Mouse (Mus musculus): ENCODE data around the gene Cyp2d22.
A peak's percentile ranks its signal among the peaks of the same experiment; 100 is the strongest.
"Not testable (repeated sequence)": the region's sequence is repeated elsewhere in the genome, so short reads cannot be mapped to it uniquely, and the experiment has no call there.

Cyp2d22 gene

GRCm38 (mm10) chr15:82379871-82380713 is at the start of gene Cyp2d22:
TSS of gene Cyp2d22 (minus strand) at chr15:82380260.
- DNase-seq = peak; percentile 78

GRCm38 (mm10) chr15:82423471-82423870 is 43.4 kb upstream of the Cyp2d22 start:
- no peak for DNase-seq

DNA sequence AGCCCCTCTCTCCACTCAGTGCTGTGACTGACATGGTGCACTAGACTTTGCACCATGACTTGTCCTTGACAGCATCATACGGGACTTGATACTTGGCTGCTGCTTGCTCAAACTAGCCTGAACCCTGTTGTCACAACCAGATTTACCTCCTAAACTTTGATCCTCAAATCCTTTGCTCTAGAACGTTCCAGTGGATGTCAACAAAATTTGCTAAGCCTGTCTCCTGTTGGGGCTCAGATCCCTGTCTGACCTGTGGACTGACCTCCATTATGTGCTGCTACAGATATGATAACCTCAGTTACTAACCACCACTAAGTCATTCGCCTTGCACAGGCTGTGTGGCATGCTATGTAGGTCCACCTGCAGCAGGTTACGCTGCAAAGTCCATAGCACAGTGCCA is 42.9 kb upstream of the Cyp2d22 start:
- no peak for DNase-seq

DNA sequence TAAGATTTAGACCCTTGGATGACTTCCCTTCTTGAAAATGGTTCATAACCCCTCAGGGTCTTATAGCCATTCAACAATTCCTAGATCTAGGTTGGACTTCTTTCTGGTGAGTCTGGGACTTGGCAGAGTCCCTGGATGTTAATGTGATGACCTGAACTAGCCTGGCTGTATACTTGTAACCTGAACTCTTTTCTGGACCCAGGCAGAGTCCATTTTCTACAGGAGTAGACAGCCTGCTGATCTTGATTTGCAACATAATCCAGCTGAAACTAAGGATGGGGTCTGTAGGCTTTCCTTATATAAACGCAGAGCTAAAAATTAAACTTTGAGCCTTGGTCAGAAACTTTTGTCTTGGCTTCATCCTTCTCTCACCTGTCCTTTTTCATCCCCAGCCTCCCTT is 38.6 kb upstream of the Cyp2d22 start:
- no peak for DNase-seq

GRCm38 (mm10) chr15:82416797-82417789 is 37.0 kb upstream of the Cyp2d22 start:
- peak; percentile 85 for DNase-seq

DNA sequence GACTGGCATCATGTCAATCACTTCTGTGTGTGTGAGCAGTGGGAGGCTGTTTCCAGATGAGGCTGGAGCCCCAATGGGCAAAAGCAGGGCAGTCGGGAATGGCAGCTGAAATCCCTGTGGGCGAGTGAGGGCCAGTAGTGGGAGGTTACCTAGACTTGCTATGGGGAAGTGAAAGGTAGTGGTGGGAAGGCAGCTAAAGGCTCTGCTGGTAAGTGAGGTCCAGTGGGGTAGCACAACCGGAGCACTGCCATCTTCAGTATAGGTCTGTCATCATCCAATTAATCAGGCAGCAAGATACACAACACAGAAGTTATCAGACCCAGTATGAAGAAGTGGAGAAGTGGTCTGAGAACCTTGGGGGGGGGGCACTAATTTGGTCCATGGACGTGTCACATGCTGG is 27.5 kb upstream of the Cyp2d22 start:
- DNase-seq = no peak

GRCm38 (mm10) chr15:82406981-82407380 is 26.9 kb upstream of the Cyp2d22 start, which contains the start of gene Cyp2d10:
TSS of gene Cyp2d10 (minus strand) at chr15:82407195.
- DNase-seq = no peak

DNA sequence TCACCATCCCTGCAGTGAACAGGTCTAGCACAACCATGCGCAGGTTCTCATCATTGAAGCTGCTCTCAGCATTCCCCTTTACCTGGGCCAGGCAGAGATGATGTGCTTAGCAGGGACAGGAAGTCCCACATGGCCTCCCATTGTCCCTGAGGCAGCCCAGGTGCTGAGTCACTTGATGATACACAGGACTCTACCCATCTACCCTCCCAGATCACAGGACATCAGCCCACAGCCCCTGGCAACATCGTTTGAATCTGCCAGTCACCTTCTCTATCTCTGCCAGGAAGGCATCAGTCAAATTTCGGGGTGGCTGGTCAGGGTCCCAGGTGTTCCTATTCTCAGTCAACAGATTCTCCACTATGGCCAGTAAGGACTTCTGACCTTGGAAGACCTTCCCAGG is 24.1 kb upstream of the Cyp2d22 start:
- DNase-seq = no peak

- DNase-seq = no peak
These were observed 23.5 kb upstream of the Cyp2d22 start for GRCm38 (mm10) chr15:82403606-82404005.

DNA sequence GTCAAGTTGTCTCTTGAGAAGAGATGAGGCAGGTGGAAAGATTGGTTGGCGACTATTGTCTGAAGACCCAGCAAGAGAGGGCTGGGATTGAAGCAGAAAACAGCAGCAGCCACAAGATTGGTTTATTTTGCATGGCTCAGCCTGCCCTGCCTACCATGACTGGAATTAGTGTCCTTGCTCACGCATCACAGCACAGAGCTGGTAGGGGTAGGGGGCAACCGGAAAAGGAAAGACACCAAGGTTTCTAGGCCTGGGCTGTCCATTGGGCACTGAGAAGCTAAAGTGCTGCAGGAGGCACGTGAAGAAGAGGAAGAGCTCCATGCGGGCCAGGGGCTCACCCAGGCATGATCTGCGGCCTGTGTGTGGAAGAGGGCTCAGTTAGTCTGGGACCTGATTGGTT is 22.7 kb upstream of the Cyp2d22 start:
- no peak for DNase-seq

DNA sequence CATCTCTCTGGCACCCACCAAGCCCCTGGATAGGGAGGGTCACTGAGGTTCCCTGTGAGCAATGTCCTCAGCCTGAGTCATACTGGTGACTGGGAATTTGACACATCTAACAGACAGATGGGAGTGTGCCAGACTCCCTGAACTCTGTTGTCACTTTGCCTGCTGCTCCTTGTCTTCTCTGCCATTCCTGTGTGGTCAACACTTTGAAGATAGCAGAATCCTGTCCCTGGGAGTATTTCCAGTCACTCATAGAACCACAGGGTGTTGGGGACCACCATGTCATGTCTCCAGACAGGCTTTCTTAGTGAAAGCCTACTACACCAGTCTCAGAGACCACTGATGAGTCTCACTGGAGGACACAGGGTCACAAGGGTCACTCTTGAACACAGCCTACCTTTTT is 22.0 kb upstream of the Cyp2d22 start:
- no peak for DNase-seq

DNA sequence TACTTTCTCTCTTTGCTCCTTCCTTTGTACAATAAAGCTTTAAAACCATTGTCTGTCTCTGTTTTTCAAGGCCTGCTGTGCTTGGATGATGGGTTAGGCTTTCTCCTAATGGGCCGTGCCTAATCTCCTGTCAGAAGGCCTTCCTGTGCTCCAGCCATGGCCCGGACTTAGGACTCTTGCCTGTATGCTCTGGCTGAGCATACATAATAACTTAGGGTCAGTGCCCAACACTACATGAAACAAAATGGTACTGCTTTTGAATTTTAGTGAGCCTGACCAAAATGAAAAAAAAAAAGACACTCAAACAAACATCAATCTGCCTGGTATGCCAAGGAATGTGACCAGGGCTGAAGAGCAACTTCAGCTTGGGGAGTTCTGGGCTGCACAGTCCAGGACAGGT is 21.5 kb upstream of the Cyp2d22 start:
- DNase-seq = no peak

- not testable (repeated sequence) for DNase-seq
These were observed 15.9 kb upstream of the Cyp2d22 start for GRCm38 (mm10) chr15:82395955-82396354.

GRCm38 (mm10) chr15:82393922-82394321 is 13.9 kb upstream of the Cyp2d22 start, which contains the start of gene Cyp2d11:
TSS of gene Cyp2d11 (minus strand) at chr15:82394022.
- DNase-seq = not testable (repeated sequence)

GRCm38 (mm10) chr15:82389916-82390315 is 9.9 kb upstream of the Cyp2d22 start:
- not testable (repeated sequence) for DNase-seq

DNA sequence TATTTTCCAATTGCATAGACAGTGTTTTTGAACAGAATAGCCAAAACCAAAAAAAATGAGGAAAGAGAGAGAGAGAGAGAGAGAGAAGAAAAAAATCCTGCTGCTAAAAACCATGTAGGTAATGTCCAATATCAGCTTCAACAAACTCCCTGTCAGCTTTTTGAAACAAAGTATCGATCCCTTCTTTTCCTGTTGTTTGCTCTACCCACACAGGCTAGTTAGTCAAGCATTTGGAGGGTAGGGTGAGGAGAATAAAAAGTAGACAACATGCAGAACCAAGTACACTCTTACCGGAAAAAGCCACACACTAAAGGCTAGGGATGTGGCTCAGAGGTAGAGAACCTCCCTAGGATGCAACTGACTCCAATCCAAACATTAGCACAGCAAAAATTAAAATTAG is 5.7 kb upstream of the Cyp2d22 start:
- no peak for DNase-seq

DNA sequence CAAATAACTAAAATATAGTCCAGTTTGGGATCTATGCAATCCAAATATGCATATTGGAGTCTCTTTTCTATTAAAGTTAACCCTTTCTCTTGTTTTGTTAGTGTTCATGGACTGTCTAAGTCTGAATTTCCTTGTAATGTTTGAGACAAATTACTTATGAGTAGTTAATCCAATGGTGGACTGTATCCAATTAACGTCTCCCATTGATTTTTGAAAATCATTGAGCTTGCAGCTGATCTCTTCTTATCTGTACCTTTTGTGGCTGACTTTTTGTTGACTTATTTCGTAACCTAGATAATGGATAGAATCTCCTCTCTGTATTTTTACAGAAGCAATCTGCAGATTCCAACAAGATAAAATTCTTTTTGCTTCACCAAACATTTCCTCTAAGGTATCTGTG is 2.4 kb upstream of the Cyp2d22 start:
- no peak for DNase-seq

- no peak for DNase-seq
These were observed 628 bp upstream of the Cyp2d22 start for GRCm38 (mm10) chr15:82380714-82381062.

DNA sequence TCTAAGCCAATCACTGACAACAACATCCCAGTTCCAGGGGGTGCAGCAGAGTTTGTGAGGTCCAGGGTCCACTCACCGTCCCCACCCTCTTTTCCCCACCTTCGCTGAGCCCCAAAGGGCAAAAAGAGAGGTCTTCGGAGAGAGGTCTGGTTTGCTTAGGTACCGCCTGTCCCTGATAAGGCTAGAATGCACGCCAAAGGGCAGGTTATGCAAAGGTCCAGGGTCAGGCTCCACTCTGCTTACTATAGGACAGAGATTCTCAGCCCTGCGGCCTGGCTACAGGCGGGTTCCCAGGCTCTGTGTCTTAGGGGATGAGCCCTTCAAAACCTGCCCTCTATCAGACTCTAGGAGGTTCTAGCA is 569 bp downstream of the Cyp2d22 start:
- DNase-seq = no peak

GRCm38 (mm10) chr15:82378261-82379180 is 1.5 kb downstream of the Cyp2d22 start:
- peak; percentile 40 for DNase-seq

- DNase-seq = no peak
These were observed 2.4 kb downstream of the Cyp2d22 start for GRCm38 (mm10) chr15:82377701-82378100.

- DNase-seq = peak; percentile 83
These were observed 3.5 kb downstream of the Cyp2d22 start for GRCm38 (mm10) chr15:82376393-82377138.

All from retina, postnatal 1 day (tissue).